Mouse (Mus musculus): ENCODE measurements around the gene Dner. TPM values are rescaled to one million over a fixed set of nuclear protein-coding genes. Genes with fewer than 3 reads are reported as not detected.

Dner gene
- 98.5 and 115 TPM in 2 replicates for polyA plus RNA-seq (2015; fragmentation: Nextera tagmentation; extraction: Ambion mirVana)

DNA sequence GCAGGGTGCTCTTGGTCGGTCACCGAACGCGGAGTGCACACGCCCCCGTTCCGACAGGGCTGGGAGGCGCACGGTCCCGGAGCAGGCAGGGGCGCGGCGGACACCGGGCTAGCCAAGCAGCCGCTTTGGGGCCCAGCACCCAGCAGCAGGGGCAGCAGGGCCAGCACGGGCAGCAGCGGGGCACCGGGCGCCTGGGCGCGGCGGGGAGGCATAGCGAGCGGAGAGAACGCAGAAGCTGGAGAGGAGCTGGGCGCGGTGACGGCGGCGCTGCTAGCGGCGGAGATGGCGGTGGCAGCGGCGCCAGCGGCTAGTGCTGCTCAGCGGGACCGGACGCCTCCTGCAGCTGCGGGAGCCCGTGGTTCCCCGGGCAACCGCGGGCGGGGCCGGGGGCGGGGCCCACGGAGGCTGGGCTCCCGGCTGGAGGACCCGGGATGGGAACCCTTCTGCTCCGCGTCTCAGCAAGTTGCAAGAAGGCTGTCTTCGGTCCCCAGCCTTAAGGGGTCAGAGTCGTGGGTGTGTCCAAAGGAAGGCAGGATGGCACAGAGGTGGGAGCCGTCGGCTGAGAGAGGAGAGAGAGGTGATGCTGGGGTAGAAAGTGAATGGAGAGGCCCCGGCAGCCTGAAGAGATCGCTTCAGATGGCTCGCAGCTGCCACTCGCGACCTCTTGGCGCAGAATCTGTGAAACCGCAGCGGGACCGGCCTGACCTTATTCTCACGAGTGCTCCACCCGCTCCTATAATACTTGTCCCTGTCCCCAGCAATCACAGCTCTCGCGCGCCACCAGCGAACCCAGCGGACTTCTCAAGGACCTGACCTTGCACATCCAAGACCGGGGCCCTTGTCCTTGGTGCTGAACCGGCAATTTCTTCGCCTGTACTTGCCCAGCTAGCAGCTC is at the start of gene Dner:
Gene Dner, minus strand, starts transcription at position 705 of the 895 bp plus-strand sequence.
- peak within 1 kb of the TSS; percentile 84 for H3K4me3 ChIP-seq
- no peaks in the 10 kb centered on the region for H3K27me3 ChIP-seq
- H3K4me1 ChIP-seq, result peaks cover 11% of the 10 kb centered on the region
- no peaks in the 10 kb centered on the region for H3K36me3 ChIP-seq (ENCODE audit: poor library complexity, severe bottlenecking)
- ATAC-seq, result peak; percentile 89
- peak within 1 kb of the TSS; percentile 89 for H3K9ac ChIP-seq
- peak within 1 kb of the TSS; percentile 91 for H3K27ac ChIP-seq
- under 1% methylated on average over 58 of the region's 75 CpGs for WGBS
- H3K9me3 ChIP-seq (replicated peaks), result no peaks in the 10 kb centered on the region
- H3K4me2 ChIP-seq, result peak within 1 kb of the TSS; percentile 74

DNA sequence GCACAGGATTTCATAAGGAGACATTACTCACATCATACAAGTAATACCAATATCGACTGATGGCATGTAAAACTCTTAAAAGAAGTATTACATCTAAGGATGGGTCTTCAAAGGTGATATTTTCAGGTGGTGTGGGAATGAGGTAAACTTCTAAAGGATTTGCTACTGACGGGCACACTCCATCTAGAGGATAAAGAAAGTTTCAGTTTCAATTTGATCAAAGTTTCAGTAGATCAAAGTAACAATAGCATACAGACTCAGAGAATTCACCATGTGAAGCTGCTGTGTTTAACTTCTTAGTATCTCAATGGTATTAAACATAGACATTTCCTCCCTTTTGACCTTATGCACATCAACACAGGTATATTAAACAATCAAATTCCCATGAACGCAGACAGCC is 46.1 kb upstream of the Dner start:
- Histone ChIP-seq H3K27ac (no peak overlapping the region), H3K9me3 (replicated peaks) (no peaks in the 10 kb centered on the region), H3K4me2 (no peak overlapping the region), H3K36me3 (ENCODE audit: poor library complexity, severe bottlenecking) (peaks cover 69% of the 10 kb centered on the region), H3K27me3 (no peaks in the 10 kb centered on the region), H3K4me1 (no peaks in the 10 kb centered on the region), H3K9ac (no peak overlapping the region), H3K4me3 (no peak overlapping the region)
- WGBS, result 88% methylated on average over 3 of the region's 3 CpGs
- ATAC-seq, result no peak

DNA sequence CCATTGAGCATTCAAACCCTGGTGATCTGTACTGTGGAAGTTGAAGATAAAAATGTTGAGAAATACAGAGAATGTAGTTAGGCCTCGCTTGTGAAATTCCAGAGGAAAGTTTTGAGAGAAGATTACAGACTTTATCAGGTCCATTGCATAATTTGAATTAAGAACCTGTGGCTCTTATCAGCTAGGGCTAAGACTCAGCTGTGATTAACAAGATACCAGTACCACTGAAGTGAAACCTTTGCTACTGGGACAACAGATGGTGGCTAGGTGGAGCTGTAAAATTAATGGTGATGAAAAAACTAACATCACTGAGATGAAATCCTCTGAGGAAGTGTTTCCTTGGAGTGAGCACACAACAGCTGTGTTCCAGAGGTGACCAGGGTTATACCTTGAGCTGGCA is 44.1 kb upstream of the Dner start:
- Histone ChIP-seq H3K36me3 (ENCODE audit: poor library complexity, severe bottlenecking) (peaks cover 71% of the 10 kb centered on the region), H3K27me3 (no peaks in the 10 kb centered on the region), H3K4me3 (no peak overlapping the region), H3K9me3 (replicated peaks) (no peaks in the 10 kb centered on the region), H3K9ac (no peak overlapping the region), H3K4me1 (no peaks in the 10 kb centered on the region), H3K27ac (no peak overlapping the region), H3K4me2 (no peak overlapping the region)
- no peak for ATAC-seq
- WGBS, result 93% methylated on average over 1 of the region's 1 CpGs

DNA sequence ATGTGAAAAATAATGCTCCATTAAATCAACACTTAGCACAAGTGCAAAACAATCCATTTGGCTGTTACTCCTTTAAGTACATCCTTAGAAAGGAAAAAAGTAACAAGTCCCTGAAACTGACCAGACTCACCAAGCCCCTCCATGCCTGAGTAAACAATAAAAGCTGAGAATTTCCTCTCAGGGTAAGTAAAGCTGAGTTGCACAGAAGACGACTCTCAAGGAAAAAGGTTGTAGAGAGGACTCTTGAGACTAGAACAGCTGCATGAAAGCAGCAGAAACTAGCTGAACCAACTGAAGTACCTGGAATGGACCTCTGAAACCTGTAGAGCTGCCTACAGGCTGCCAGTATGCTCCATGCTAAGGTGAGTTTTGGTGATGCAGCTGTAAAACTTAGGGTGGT is 41.1 kb upstream of the Dner start:
- Histone ChIP-seq H3K4me2 (no peak overlapping the region), H3K27ac (no peak overlapping the region), H3K9ac (no peak overlapping the region), H3K4me1 (no peaks in the 10 kb centered on the region), H3K27me3 (no peaks in the 10 kb centered on the region), H3K36me3 (ENCODE audit: poor library complexity, severe bottlenecking) (peaks cover 57% of the 10 kb centered on the region), H3K4me3 (no peak overlapping the region), H3K9me3 (replicated peaks) (no peaks in the 10 kb centered on the region)
- no peak for ATAC-seq
- WGBS, result 56% methylated on average over 1 of the region's 1 CpGs

DNA sequence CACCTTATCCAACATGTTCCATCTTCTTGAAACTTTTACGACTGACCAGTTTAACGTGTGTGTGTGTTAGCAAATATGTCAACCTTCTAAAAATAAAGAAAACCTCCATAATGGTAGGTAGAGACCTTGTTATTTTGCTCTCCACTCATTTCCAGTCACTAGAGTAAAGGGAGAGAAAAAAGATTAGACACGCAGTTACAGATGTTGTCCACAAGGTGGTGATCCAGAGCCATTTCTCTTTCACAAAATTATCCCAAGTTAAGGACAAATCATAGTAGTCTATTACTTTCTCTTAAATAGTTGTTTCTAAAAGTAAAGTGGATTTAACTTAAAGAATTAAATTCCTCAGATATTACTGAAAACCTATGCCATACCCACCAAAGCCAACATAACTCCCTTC is 37.8 kb upstream of the Dner start:
- H3K27ac ChIP-seq, result no peak overlapping the region
- no peak overlapping the region for H3K9ac ChIP-seq
- no peak overlapping the region for H3K4me2 ChIP-seq
- H3K4me3 ChIP-seq, result no peak overlapping the region
- H3K36me3 ChIP-seq (ENCODE audit: poor library complexity, severe bottlenecking), result peaks cover 57% of the 10 kb centered on the region
- WGBS, result 67% methylated on average over 3 of the region's 3 CpGs
- H3K9me3 ChIP-seq (replicated peaks), result no peaks in the 10 kb centered on the region
- H3K4me1 ChIP-seq, result no peaks in the 10 kb centered on the region
- ATAC-seq, result peak; percentile 33; the same call in 1 of the 2 replicates
- no peaks in the 10 kb centered on the region for H3K27me3 ChIP-seq

DNA sequence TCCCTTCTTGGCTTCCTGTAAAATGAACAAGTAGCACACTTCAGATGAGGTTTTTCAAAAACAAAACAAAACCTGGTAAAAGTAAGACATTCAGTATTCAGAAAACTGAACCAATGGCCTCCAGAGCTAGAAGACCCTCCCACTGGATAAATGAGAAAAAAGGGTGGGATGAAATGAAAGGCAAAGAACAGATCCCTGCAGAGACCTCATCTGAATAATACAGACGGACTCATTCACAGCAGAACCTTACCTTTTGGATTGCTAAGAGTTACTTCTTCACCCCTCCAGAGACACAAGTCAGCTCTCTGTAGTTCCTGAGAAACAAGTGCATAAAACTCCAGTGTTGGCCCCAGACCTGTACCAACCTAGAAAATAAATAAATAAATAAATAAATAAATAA is 35.7 kb upstream of the Dner start:
- no peaks in the 10 kb centered on the region for H3K27me3 ChIP-seq
- H3K4me1 ChIP-seq, result no peaks in the 10 kb centered on the region
- H3K4me2 ChIP-seq, result no peak overlapping the region
- no peak overlapping the region for H3K4me3 ChIP-seq
- H3K9ac ChIP-seq, result no peak overlapping the region
- H3K36me3 ChIP-seq (ENCODE audit: poor library complexity, severe bottlenecking), result peaks cover 54% of the 10 kb centered on the region
- H3K9me3 ChIP-seq (replicated peaks), result no peaks in the 10 kb centered on the region
- H3K27ac ChIP-seq, result no peak overlapping the region
- no peak for ATAC-seq
- 65% methylated on average over 1 of the region's 1 CpGs for WGBS

DNA sequence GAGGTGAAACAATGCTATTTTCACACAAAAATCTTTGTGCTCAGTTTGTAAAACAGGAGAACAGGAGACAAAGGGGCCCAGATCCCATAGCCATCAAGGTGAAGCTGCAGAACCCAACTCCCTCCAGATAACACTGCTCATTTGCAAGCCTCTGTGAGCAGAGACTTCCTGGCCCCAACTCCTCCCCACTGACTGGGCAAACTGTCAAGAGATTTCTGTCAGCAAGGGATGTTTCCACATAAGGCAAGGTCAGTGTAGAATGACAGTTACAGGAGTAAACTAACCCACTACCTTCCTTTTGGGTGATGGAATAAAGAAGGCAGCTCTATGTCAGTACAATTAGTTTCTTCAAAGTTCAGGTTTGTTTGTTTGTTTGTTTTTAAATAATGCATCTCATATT is 26.8 kb upstream of the Dner start:
- Histone ChIP-seq H3K4me3 (no peak overlapping the region), H3K9ac (no peak overlapping the region), H3K4me1 (no peaks in the 10 kb centered on the region), H3K4me2 (no peak overlapping the region), H3K36me3 (ENCODE audit: poor library complexity, severe bottlenecking) (peaks cover 56% of the 10 kb centered on the region), H3K27me3 (no peaks in the 10 kb centered on the region), H3K9me3 (replicated peaks) (no peaks in the 10 kb centered on the region), H3K27ac (no peak overlapping the region)
- no peak for ATAC-seq

DNA sequence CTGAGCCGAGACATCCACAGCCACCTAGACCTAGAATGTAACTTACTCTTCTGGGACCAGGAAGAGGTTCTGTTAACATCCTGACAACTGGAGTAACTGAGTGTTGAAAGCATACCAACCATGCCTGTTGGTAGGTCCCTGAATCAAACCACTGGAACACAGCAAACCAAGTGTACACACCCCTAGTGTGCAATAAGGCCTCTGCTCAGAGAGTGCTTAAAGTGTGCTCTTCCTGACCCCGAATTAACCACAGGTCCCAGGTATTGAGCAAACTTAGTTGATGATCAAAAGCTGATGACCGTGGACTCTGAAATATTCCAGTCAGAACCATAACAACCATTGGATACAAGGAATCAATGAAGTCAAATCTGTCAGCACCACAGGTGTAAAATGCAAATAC is 26.4 kb upstream of the Dner start:
- Histone ChIP-seq H3K9me3 (replicated peaks) (no peaks in the 10 kb centered on the region), H3K36me3 (ENCODE audit: poor library complexity, severe bottlenecking) (peaks cover 52% of the 10 kb centered on the region), H3K4me3 (no peak overlapping the region), H3K4me1 (no peaks in the 10 kb centered on the region), H3K4me2 (no peak overlapping the region), H3K9ac (no peak overlapping the region), H3K27me3 (no peaks in the 10 kb centered on the region), H3K27ac (no peak overlapping the region)
- ATAC-seq, result no peak
- 95% methylated on average over 3 of the region's 3 CpGs for WGBS

DNA sequence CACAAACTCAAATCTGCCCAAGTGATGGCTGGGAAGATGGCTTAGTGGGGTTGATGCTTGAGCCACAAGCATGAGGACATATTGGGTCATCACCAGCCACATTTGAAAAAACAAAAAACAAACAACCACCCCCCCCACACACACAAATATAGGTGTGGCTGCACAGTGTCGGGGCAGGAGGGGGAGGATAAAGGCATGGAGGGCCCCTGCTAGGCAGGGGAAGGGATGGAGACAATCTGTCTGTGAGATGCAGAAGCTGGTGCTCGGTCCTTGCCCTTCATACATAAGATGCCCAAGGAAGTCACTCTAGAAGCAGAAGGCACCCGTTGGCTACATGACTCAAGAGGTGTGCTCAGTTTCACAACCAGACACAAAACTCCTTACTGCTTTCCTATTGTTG is 25.9 kb upstream of the Dner start:
- Histone ChIP-seq H3K27me3 (no peaks in the 10 kb centered on the region), H3K36me3 (ENCODE audit: poor library complexity, severe bottlenecking) (peaks cover 48% of the 10 kb centered on the region), H3K9ac (no peak overlapping the region), H3K9me3 (replicated peaks) (no peaks in the 10 kb centered on the region), H3K4me2 (no peak overlapping the region), H3K4me1 (no peaks in the 10 kb centered on the region), H3K27ac (no peak overlapping the region), H3K4me3 (no peak overlapping the region)
- WGBS, result 95% methylated on average over 3 of the region's 3 CpGs
- peak; percentile 41; the same call in 1 of the 2 replicates for ATAC-seq

DNA sequence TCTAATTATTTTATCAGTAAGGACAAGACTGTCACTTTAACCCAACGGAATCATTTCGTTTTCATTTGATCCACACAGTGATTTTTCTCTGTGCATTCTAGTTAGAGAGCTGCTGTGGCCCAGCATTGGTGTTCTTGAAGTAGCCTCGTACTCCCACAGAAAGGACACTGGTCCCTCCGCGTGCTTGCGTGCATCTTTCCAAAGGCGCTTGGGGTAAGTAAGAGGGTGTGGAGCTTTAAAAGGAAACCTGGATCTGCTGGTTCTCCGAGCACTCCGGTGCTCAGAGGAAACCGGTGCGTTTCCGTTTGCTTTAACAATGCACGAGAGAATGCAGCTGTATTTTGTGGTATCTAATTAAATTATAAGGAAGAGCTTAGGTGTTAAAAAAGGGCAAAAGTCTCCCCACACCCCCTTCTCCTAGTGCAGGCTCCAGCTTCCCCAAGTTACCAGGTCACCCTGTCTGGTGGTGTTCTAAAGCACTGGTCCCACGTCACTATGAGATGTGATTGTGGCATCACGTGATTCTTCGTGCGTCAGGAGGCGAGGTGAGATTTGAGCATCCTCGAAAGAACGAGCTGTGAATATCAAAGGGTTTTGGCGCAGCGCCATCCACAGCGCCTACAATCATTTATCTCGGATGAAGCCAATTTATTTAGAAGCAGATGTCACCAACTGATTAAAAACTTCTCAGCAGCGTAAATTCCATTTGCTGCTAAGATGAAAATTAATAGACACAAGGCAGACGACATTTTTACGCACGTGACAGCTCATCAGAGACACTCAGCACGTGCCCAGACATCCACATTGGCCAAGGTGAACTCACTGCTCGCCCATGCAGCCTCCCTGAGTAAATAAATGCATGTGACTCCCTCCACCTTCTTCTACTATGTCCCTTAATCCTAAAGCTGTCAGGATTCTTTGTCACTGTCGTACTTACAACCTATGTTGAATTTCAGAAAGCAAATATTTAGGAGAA is 14.1 kb upstream of the Dner start:
- H3K4me1 ChIP-seq, result peaks cover 5% of the 10 kb centered on the region
- 15% methylated on average over 31 of the region's 31 CpGs for WGBS
- ATAC-seq, result peak; percentile 92
- peak overlapping the region; percentile 61 for H3K9ac ChIP-seq
- H3K36me3 ChIP-seq (ENCODE audit: poor library complexity, severe bottlenecking), result no peaks in the 10 kb centered on the region
- H3K9me3 ChIP-seq (replicated peaks), result no peaks in the 10 kb centered on the region
- H3K27me3 ChIP-seq, result no peaks in the 10 kb centered on the region
- H3K4me3 ChIP-seq, result peak overlapping the region; percentile 35
- H3K4me2 ChIP-seq, result peak overlapping the region; percentile 68
- peak overlapping the region; percentile 83 for H3K27ac ChIP-seq

DNA sequence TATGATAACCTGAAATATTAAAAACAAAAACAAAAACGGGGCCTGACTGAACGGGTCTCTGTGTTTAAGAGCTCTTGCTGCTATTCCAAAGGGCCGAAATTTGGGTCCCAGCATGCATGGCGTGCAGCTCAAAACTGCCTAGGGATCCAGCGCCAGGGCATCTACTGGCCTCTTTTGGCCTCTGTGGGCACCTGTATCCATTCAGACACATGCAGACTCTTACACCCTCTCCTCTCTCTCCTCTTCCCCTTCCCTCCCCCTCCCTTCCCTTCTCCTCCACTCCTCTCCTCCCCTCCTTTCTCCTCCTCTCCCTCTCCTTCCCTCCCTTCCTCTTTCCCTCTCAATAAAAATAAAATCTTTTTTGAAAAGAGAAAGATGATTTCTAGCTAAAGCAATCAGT is 13.4 kb upstream of the Dner start:
- ATAC-seq, result peak; percentile 63
- Histone ChIP-seq H3K4me1 (peaks cover 5% of the 10 kb centered on the region), H3K36me3 (ENCODE audit: poor library complexity, severe bottlenecking) (no peaks in the 10 kb centered on the region), H3K4me3 (peak overlapping the region; percentile 35), H3K9ac (peak overlapping the region; percentile 61), H3K4me2 (peak overlapping the region; percentile 68), H3K27ac (peak overlapping the region; percentile 83), H3K27me3 (no peaks in the 10 kb centered on the region), H3K9me3 (replicated peaks) (no peaks in the 10 kb centered on the region)
- 30% methylated on average over 5 of the region's 5 CpGs for WGBS

DNA sequence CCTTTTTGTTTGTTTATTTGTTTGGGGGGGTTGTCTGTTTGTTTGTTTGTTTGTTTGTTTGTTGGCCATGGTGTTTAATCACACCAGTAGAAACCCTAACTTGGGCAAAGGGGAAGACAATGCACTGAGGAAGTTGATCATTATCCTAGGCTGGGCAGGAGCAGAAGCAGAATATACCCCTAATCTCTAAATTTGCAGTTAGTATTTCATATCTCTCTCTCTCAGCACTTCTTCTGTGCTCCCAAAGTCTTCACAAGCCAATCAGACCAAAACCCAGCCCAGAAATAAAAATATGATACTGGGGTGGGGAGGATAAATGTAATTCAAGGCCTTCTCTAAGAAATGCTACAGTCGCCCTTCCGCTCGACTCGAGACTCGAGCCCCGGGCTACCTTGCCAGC is 4.2 kb upstream of the Dner start:
- Histone ChIP-seq H3K36me3 (ENCODE audit: poor library complexity, severe bottlenecking) (no peaks in the 10 kb centered on the region), H3K4me1 (peaks cover 8% of the 10 kb centered on the region), H3K27me3 (no peaks in the 10 kb centered on the region), H3K27ac (no peak overlapping the region), H3K9ac (no peak overlapping the region), H3K4me3 (no peak overlapping the region), H3K9me3 (replicated peaks) (no peaks in the 10 kb centered on the region), H3K4me2 (no peak overlapping the region)
- WGBS, result 94% methylated on average over 6 of the region's 6 CpGs
- ATAC-seq, result no peak
